Mouse (Mus musculus) layer of hippocampus, postnatal 25 days (tissue): ENCODE data around the gene Trappc10. TPM values are rescaled to one million over a fixed set of nuclear protein-coding genes. Genes with fewer than 3 reads are reported as not detected.
"Not testable (repeated sequence)": the region's sequence is repeated elsewhere in the genome, so short reads cannot be mapped to it uniquely, and the experiment has no call there.

ENCODE experiments used
- DNase-seq, 2 experiments: peaks; one replicate each; pipeline ENCODE4 v3.0.0; 2022; ENCODE audit warnings: mixed read lengths in 2 of 2, low spot score in 1 of 2; ENCODE audit errors: extremely low spot score in 1 of 2
- total RNA-seq, 2 experiments: library from RNA; stranded (reverse); gene quantifications; 2 replicates each; pipeline ENCODE4 v1.2.3; 2021

The Trappc10 gene
- total RNA-seq, 2 experiments from 2014 or later: 79.5 to 80.8 TPM

DNA sequence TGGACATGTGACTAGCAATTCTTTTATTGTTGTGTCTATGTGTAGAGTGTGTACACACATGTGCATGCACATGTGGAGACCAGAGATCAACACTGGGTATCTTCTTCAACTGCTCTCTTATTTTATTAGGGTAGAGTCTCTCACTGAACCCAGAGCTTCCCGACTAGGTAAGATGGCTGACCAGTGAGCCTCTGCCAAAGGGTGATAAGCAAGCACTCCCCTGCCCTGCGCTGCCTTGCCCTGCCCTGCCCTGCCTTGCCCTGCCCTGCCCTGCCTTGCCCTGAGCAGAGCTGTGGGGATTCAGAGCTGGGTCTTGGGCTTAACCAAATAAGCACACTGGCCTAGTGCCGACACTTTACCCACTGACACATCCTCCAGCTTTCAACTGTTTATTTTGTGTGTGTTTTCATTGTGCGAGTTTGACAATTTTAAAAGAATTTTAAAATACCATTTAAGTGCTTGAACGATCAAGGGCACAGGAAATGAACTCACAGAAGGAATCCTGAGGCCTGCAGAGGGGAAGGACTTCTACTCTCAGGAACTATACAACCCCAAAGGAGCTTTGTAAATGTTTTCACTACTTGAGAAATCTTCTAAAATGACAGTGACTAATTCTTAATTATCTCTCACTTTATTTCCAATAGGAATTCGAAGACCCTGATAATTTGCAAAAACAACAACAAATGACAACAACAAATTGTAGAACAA lies 27.9 kb downstream of the Trappc10 start:
- no peak for DNase-seq

- no peak for DNase-seq
These were observed 30.1 kb downstream of the Trappc10 start for GRCm38 (mm10) chr10:78214371-78214770.

DNA sequence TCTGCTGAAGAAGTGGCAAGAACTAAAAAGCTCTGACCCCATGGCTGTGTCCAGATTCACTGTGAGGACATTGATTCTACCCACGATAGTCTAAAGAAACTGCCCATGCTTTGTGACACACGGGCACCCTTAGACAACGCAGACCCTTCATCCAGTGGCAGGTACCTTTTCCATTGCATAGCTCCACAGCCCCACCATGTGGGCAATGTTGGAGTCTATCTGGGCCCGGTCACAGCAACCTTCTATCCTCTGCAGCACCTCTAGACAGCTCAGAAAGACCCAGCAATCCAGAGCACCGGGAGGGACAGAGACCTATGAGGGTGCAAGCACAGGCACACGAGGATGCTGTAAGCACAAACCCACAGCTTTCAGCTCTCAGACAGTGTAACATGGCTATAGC lies 33.1 kb downstream of the Trappc10 start:
- DNase-seq: peak in 1 of 2 experiments; percentile 44

- DNase-seq: no peak
These were observed 43.3 kb downstream of the Trappc10 start for GRCm38 (mm10) chr10:78201182-78201581.

GRCm38 (mm10) chr10:78192933-78193332 lies 51.5 kb downstream of the Trappc10 start:
- DNase-seq: no peak

- DNase-seq: not testable (repeated sequence)
These were observed 58.4 kb downstream of the Trappc10 start for GRCm38 (mm10) chr10:78186076-78186475.

- no peak for DNase-seq
These were observed 59.1 kb downstream of the Trappc10 start for GRCm38 (mm10) chr10:78185381-78185725.

DNA sequence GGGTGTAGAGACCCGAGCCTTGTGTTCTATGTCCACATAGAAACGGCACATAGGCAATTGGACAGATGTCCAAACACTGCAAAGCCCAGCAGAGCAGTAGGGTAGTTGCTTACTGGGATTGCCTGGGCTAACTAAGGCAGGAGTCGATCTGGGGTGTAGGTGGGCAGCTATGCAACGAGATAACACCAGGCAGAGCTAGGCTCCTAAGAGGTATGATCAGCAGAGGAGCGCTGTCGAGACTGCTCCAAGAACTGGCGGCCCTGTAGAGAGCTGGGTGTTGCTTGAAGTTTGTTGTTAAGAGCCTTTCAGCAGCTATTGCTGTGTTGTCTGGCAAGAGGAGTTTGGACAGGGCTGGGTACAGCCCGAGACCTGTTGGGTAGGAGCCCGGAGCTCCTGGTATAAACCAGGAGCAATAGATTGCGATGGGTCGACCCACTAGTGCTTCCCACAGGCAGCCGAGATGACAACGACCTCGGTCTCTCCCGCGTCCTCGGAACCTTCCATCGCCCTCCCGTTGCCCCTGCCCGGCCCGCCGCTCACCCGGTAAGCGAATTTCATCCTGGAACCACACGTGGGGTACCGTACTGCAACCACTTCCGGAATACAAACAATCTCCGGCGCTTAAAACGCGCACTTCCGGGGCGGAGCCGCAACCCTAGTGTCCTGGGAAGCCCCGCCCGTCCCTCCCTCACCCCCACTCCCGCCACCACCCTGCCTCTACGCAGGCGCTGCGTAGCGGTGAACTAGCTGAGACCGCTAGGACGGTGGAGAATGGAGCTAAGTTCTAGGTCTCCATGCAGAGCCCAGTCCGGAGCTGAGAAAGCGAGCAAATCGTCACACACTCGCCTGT lies 59.7 kb downstream of the Trappc10 start, which contains the start of gene Pwp2:
Pwp2 (minus strand) TSS at position 619 of the 850 bp plus-strand sequence.
- DNase-seq: peak; percentile 72 to 77

- DNase-seq: no peak
These were observed 60.9 kb downstream of the Trappc10 start for GRCm38 (mm10) chr10:78183577-78183976.

- no peak for DNase-seq
These were observed 62.1 kb downstream of the Trappc10 start for GRCm38 (mm10) chr10:78182321-78182720.

DNA sequence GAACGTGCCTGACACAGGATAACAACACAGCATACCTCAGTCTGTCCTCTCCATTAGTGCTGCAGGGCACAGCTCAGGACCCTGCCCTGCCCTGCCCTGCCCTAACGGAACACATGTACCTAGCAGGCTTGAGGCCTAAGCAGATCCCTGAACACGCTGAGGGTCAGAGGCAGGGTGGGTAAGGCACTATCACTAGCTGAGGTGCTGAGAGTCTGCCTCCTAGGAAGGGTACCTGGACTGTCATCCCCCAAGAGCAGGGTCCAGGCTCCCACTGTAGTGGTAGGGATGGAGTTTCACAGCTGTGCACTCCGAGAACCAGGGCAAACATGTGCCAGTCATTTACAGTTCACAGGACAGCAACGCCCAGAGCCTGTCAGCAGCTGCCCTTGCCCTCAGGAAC lies 70.0 kb downstream of the Trappc10 start:
- DNase-seq: no peak

DNA sequence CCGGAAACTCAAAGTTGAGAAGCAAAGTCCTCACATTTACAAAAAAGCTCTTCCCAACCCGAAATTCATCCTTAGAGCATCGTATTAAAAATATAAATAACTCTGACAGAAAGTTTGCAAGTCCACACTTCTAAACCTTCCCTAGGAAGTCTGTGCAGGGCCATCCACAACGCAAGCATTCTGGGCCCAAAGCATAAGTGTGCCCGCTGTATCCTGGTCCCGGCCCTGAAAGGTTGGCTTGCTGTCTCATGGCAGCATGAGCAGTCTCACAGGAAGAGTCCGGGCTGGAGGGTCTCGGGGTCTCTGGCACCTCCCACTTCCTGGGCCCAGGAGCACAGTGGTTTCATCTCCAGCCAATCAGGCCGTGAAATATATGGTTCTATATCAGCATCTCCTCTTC lies 72.9 kb downstream of the Trappc10 start:
- DNase-seq: no peak

DNA sequence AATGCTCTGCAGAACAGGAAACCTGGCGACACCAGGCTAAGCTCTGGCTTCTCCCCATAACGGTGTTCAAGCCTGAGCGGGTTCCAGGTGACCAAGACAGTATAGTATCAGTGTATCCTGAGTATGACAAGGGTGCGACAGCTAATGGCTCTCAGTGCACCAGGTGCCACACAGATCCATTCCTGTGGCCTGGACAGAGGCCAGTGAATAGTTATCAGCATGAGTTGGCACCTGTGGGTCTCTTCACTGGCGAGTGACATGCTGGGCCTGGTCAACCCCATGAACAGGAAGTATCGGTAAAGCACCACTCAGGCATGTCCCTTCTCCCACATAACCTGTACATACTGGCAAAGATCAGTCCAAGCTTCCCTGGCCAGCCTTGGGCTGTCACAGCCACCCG lies 73.4 kb downstream of the Trappc10 start:
- DNase-seq: no peak

DNA sequence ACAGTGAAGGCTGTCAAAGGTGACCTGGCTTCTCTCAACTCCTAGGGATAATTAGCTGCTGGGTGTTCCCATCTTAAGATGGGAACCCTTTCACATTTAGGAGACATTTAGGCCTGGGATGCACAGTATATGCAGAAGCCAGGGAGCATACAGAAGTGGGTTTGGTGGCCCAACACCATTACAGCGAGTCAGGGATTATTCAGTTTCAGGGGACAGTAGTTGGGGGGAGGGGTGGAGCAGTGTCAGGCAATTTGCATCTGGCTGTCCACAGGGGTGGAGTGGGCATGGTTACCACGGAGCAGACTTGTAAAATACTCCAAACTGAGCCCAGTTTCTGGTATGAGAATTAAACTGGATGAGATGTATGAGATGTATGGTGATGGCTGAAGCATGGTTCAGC lies 74.0 kb downstream of the Trappc10 start:
- no peak for DNase-seq

DNA sequence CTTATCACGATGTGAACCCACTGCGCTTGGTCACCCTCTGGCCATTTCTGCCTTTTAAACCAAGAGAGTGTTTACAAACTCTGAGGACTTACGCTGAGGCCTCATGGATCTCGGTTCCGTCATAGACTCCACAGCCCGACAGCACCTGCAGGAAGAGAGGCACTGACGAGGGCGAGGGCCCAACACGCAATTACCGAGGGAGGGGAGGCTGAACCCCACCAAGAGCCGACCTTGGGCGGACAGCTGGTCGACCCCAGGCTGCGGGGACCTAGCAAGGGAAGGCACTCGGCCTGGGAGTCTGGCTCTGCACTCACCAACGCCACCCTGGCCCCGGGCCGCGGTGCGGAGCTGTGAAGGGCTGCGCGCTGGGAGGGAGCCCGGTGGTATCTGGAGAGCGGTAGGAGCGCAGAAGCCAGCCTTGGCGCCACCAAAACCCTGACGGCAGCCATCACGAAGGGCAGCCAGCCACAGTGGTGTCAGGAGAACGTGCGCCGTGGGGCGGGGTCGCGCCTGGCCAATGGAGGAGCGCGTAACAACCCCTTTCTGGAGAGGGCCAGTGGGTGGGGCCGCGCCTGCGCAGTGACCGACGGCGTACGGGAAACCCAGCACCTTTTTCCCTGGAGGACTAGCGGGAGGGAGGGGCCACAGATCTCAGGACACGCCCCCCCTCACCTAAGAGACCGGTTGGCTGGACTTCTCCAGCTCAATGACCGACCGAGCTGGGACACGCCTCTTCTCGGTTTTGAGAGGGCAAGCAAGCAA lies 75.0 kb downstream of the Trappc10 start, which contains the start of gene D10Jhu81e:
D10Jhu81e (minus strand) TSS at position 502 of the 762 bp plus-strand sequence.
- DNase-seq: peak; percentile 99

DNA sequence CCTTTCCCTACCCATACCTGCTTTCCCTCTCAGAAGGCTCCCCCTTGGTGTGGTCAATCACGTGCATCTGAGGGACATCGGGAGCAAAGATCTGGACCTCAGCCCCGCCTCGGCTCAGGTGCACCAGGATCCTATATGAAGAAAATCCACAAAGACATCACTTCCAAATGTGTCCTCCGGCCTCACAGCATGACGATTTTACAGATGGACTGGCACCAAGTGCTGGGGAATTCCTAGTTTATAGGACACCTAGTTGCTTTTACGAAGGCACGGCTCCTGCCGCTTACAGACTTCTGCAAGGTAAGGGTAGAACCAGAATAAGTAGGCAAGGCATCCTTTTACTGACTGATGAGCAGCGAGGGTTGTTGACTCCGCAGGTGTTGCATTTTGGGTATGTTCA lies 75.6 kb downstream of the Trappc10 start:
- DNase-seq: no peak

DNA sequence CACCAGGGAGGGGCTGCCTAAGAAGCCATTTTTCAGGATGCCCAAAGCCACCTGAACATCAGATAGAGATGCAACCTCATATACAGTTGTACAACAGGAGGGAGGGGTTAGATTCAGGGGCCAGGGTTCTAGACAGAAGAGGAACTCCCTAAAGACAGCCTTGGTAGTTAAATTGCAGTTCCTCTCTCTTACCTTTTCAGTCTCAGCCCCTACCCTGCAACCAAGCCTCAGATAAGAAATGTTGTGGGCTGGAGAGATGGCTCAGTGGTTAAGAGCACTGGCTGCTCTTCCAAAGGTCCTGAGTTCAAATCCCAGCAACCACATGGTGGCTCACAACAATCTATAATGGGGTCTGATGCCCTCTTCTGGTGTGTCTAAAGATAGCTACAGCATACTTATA lies 76.7 kb downstream of the Trappc10 start:
- DNase-seq: no peak

DNA sequence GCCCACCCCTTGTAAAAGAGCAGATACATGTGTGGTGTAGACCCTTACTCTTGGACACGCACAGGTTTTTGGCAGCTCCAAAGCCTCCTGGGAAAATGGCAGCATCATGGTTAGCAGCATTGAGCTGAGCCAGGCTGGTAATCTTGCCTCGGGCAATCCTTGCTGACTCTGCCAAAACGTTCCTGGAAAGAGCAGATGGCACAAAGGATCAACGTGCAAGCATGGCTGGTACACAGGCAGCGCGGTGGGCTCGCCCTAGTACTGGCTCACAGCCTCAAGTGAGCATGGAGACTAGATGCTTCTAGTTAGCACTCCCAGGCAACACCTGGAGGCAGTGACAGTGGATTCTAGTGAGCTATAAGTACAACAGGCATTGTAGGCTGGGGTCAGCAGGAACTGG lies 77.1 kb downstream of the Trappc10 start:
- no peak for DNase-seq

DNA sequence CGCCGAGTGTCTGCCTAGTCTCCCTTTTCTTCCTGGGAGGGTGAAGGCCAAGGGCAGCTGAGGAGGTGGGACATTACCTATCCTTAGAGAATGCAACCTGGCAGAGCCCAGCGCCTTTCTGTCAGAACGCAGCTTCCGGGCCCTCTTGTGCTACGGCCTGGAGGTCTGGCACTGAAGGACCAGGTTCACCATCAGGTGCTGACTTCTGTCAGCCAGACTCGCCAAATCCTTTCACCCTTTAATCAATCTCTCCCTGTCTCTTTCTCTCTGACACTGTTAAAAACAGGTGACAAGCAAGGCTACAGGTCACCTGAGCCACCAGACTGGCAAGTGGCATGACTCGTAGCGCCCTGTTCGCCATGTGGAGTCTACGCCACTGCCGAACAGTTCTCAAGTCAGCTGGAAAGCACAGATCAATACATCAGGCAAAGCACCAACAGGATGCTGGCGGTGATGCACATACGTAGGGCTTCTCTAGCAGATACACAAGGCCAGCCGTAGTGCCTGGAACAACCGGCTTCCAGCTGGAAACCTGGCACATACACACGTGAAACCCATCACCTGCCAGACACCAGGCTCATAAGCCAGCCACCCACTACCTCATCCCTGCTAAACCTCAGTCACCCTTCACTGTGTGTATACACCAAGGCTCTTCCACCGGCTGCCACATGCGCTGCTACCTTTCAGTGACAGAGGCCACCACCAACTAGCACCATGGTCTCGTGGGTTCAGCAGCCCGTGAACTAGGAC lies 79.0 kb downstream of the Trappc10 start:
- no peak for DNase-seq

DNA sequence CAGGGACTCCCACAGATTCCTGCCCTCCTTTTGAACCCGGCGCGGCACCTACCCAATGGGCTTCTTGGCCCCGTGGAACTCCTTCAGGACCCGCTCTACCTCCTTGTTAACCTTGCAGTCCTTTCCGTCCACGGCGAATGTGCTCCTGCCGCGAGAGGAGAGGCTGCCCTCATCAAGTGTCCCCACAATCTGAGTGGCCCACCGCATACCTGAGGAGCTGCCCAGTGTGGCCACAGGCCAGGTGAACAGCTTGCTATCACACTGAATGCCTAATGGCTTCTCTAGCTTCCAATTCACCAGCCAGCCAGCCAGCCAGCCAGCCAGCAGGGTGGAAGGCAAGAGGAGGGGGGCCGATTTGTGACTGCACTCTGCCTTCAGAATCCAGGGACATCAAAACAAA lies 79.7 kb downstream of the Trappc10 start:
- no peak for DNase-seq
